Mouse (Mus musculus) spleen, adult 2 months (tissue): ENCODE results near the gene Ctf2. TPM values are rescaled to one million over a fixed set of nuclear protein-coding genes. Genes with fewer than 3 reads are reported as not detected.
A peak's percentile ranks its signal among the peaks of the same experiment; 100 is the strongest.

ENCODE experiments used
- DNase-seq, 2 experiments: peaks; one replicate each; pipeline versions ENCODE4 v3.0.0 to v3.0.0-alpha.2; 2012 to 2021; ENCODE audit warnings: low spot score in 2 of 2, low read depth in 1 of 2
- H3K27ac ChIP-seq: fragments of 200-500 bp; 2 replicates; pipeline ENCODE4 v1.5.1; 2012; ENCODE audit warnings: low read length, inconsistent platforms; ENCODE audit not compliant: insufficient read depth
- H3K27me3 ChIP-seq: fragments of 200-500 bp; 2 replicates; pipeline ENCODE4 v1.6.1; 2012; ENCODE audit warnings: mild to moderate bottlenecking, moderate library complexity, low read length, inconsistent platforms; ENCODE audit not compliant: control insufficient read depth, insufficient read depth
- H3K36me3 ChIP-seq: fragments of 200-500 bp; 2 replicates; pipeline ENCODE4 v1.6.1; 2012; ENCODE audit warnings: mild to moderate bottlenecking, low read length, inconsistent platforms; ENCODE audit not compliant: control insufficient read depth, insufficient read depth
- H3K4me1 ChIP-seq: fragments of 200-500 bp; 2 replicates; pipeline ENCODE4 v1.6.1; 2011; ENCODE audit warnings: inconsistent platforms; ENCODE audit not compliant: control insufficient read depth, insufficient read depth, insufficient read length
- H3K4me3 ChIP-seq: fragments of 200-500 bp; 2 replicates; pipeline ENCODE4 v1.5.1; 2011; ENCODE audit warnings: mild to moderate bottlenecking, inconsistent platforms; ENCODE audit not compliant: insufficient read depth, insufficient read length; ENCODE audit errors: extremely low read depth
- CTCF ChIP-seq: fragments of 200-500 bp; IDR thresholded peaks from 2 replicates; pipeline ENCODE4 v1.5.1; 2011; ENCODE audit warnings: mild to moderate bottlenecking, inconsistent platforms; ENCODE audit not compliant: insufficient read depth, insufficient read length, insufficient replicate concordance; ENCODE audit errors: extremely low read depth
- POLR2A ChIP-seq: fragments of 200-500 bp; IDR thresholded peaks from 2 replicates; pipeline ENCODE4 v1.6.1; 2011; ENCODE audit warnings: low read depth, low read length, inconsistent platforms
- WGBS: fragments of 180-500 bp; shearing (Covaris S2); methylation state at CpG from one replicate; pipeline ENCODE4 v1.1.7; 2018; 5-methylcytosine and 5-hydroxymethylcytosine counted together
- polyA plus RNA-seq: library from polyadenylated mRNA; depleted of rRNA; stranded (reverse); fragments of >200 nt; gene quantifications from 2 replicates; pipeline ENCODE4 v1.2.3, GENCODE M21; 2012

The Ctf2 gene
- polyA plus RNA-seq, 1 experiment: not detected

- WGBS: 43% methylated on average over 9 of the region's 9 CpGs
- H3K27ac ChIP-seq: no peak overlapping the region
- no peaks in the 10 kb centered on the region for H3K36me3 ChIP-seq
- no peak for TF ChIP-seq POLR2A
- peak; percentile 88 for TF ChIP-seq CTCF
- peaks cover 8% of the 10 kb centered on the region; the same call in 1 of the 2 replicates for H3K4me1 ChIP-seq
- H3K27me3 ChIP-seq: no peaks in the 10 kb centered on the region
- peak; percentile 62 to 63 for DNase-seq
- H3K4me3 ChIP-seq: no peak overlapping the region
These were observed 41.9 kb upstream of the Ctf2 start for GRCm38 (mm10) chr7:127773664-127774384.

- DNase-seq: no peak
- TF ChIP-seq CTCF (no peak), POLR2A (no peak)
- 95% methylated on average over 1 of the region's 1 CpGs for WGBS
- no peak overlapping the region for H3K27ac ChIP-seq
- no peak overlapping the region for H3K4me3 ChIP-seq
- no peaks in the 10 kb centered on the region for H3K36me3 ChIP-seq
- no peaks in the 10 kb centered on the region for H3K27me3 ChIP-seq
- peaks cover 3% of the 10 kb centered on the region; the same call in 1 of the 2 replicates for H3K4me1 ChIP-seq
These were observed 40.6 kb upstream of the Ctf2 start for GRCm38 (mm10) chr7:127772557-127772956.

- TF ChIP-seq POLR2A: no peak
- TF ChIP-seq CTCF: no peak
- peaks cover 3% of the 10 kb centered on the region; the same call in 1 of the 2 replicates for H3K4me1 ChIP-seq
- DNase-seq: no peak
- no peak overlapping the region for H3K4me3 ChIP-seq
- H3K27ac ChIP-seq: no peak overlapping the region
- H3K27me3 ChIP-seq: no peaks in the 10 kb centered on the region
- no peaks in the 10 kb centered on the region for H3K36me3 ChIP-seq
- WGBS: 76% methylated on average over 3 of the region's 3 CpGs
These were observed 40.1 kb upstream of the Ctf2 start for GRCm38 (mm10) chr7:127772080-127772479.

GRCm38 (mm10) chr7:127771262-127771661 is 39.3 kb upstream of the Ctf2 start:
- Histone ChIP-seq H3K4me1 (peaks cover 3% of the 10 kb centered on the region; the same call in 1 of the 2 replicates), H3K36me3 (no peaks in the 10 kb centered on the region), H3K27me3 (no peaks in the 10 kb centered on the region), H3K4me3 (no peak overlapping the region), H3K27ac (no peak overlapping the region)
- TF ChIP-seq POLR2A (no peak), CTCF (no peak)
- DNase-seq: no peak
- WGBS: 56% methylated on average over 5 of the region's 5 CpGs

- Histone ChIP-seq H3K27me3 (no peaks in the 10 kb centered on the region), H3K36me3 (no peaks in the 10 kb centered on the region), H3K4me3 (peak overlapping the region; percentile 95), H3K27ac (peak overlapping the region; percentile 93), H3K4me1 (peaks cover 3% of the 10 kb centered on the region; the same call in 1 of the 2 replicates)
- no peak for TF ChIP-seq CTCF
- TF ChIP-seq POLR2A: no peak
- no peak for DNase-seq
- WGBS: 3% methylated on average over 27 of the region's 27 CpGs
These were observed 38.3 kb upstream of the Ctf2 start for GRCm38 (mm10) chr7:127770039-127770905.

GRCm38 (mm10) chr7:127769651-127770038 is 37.7 kb upstream of the Ctf2 start, which contains the start of gene Orai3:
Gene Orai3 (plus strand): TSS chr7:127769815.
- under 1% methylated on average over 24 of the region's 24 CpGs for WGBS
- H3K36me3 ChIP-seq: no peaks in the 10 kb centered on the region

More at GRCm38 (mm10) chr7:127769651-127770038, 37.7 kb upstream of the Ctf2 start, which contains the start of gene Orai3:
- Histone ChIP-seq H3K4me1 (peaks cover 3% of the 10 kb centered on the region; the same call in 1 of the 2 replicates), H3K4me3 (peak within 1 kb of the TSS; percentile 95), H3K27me3 (no peaks in the 10 kb centered on the region), H3K27ac (peak within 1 kb of the TSS; percentile 93)
- peak; percentile 56 to 87 for DNase-seq
- TF ChIP-seq POLR2A: peak; percentile 95
- TF ChIP-seq CTCF: no peak
